Mouse (Mus musculus) neural tube, embryonic 14.5 days (tissue): Measurements from ENCODE around the gene Pkig. TPM values are rescaled to one million over a fixed set of nuclear protein-coding genes. Genes with fewer than 3 reads are reported as not detected.

Experiments used
- ATAC-seq: fragments of 200-750 bp; cut with Nextera tagmentation; 2 replicates; pipeline ENCODE4 v1.8.0; 2017; ENCODE audit warnings: low read depth, mild to moderate bottlenecking, moderate TSS enrichment, moderate library complexity
- H3K27ac ChIP-seq: fragments of 300-500 bp; sonication (generic); 2 replicates; pipeline ENCODE4 v1.5.1; 2014; ENCODE audit warnings: low read depth, mild to moderate bottlenecking, control low read depth, low read length, moderate library complexity, mixed read lengths
- H3K27me3 ChIP-seq: fragments of 300-500 bp; sonication (generic); 2 replicates; pipeline ENCODE4 v1.6.1; 2014; ENCODE audit warnings: low read length; ENCODE audit not compliant: control insufficient read depth, insufficient read depth
- H3K36me3 ChIP-seq: fragments of 300-500 bp; sonication (generic); 2 replicates; pipeline ENCODE4 v1.6.1; 2014; ENCODE audit warnings: low read length, mixed read lengths; ENCODE audit not compliant: control insufficient read depth, insufficient read depth
- H3K4me1 ChIP-seq: fragments of 300-500 bp; sonication (generic); 2 replicates; pipeline ENCODE4 v1.6.1; 2014; ENCODE audit warnings: low read length; ENCODE audit not compliant: control insufficient read depth, insufficient read depth
- H3K4me2 ChIP-seq: fragments of 300-500 bp; sonication (generic); 2 replicates; pipeline ENCODE4 v1.6.1; 2014; ENCODE audit warnings: mild to moderate bottlenecking, low read depth, low read length, control low read depth
- H3K4me3 ChIP-seq: fragments of 300-500 bp; sonication (generic); 2 replicates; pipeline ENCODE4 v1.5.1; 2014; ENCODE audit warnings: low read depth, low read length, control low read depth, mixed read lengths
- H3K9ac ChIP-seq: fragments of 300-500 bp; sonication (generic); replicated peaks from 2 replicates; pipeline ENCODE4 v1.6.1; 2014; ENCODE audit warnings: low read depth, mild to moderate bottlenecking, control low read depth, low read length, mixed read lengths
- H3K9me3 ChIP-seq: fragments of 300-500 bp; sonication (generic); 2 replicates; pipeline ENCODE4 v1.6.1; 2016; ENCODE audit warnings: low read length; ENCODE audit not compliant: control insufficient read depth
- WGBS: fragments of 180-500 bp; shearing (Covaris S2); extraction: QIAGEN DNeasy Blood & Tissue Kit; methylation state at CpG from one replicate; pipeline ENCODE4 v1.1.7; 2014; 5-methylcytosine and 5-hydroxymethylcytosine counted together
- polyA plus RNA-seq: library from polyadenylated mRNA; unstranded; fragments of >200 nt; fragmentation: Nextera tagmentation; extraction: Ambion mirVana; gene quantifications from 2 replicates; pipeline ENCODE4 v1.2.1, GENCODE M21; 2014

The Pkig gene
- polyA plus RNA-seq, 1 experiment from 2014 or later, result 102 TPM

DNA sequence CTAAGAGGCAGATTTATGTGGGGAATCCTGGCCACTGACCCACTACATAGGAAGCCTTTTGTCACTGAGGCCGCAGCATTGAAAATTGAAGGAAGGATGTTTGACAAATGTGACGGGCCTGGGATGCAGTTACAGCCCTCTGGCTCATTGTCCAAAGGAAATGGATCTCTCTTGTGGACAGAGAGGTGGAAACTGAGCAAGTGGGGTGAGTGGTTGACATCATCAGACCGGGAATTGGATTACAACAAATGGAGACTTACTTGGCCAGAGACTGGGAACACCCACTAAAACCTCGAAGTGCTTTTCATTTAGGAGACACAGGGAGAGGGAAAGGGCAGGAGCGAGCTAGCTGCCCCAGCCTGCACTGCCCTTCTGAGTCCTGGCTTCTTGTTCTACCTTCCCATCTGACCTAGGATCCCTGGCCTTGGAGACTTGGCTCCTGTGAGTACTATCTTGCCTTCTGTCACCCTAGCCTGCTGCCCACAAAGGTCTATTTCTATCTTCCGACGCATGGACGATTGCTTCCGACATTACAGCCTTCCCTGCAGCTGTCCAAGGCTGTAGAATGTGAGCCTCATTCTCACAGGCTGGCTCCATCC, 35.6 kb downstream of the Pkig start:
- H3K9ac ChIP-seq, result no peak overlapping the region
- H3K9me3 ChIP-seq, result no peaks in the 10 kb centered on the region
- no peak overlapping the region; the same call in 1 of the 2 replicates for H3K4me2 ChIP-seq
- ATAC-seq, result no peak
- peak overlapping the region; percentile 52; the same call in 1 of the 2 replicates for H3K27ac ChIP-seq
- 20% methylated on average over 9 of the region's 9 CpGs for WGBS
- peaks cover 10% of the 10 kb centered on the region; the same call in 1 of the 2 replicates for H3K4me1 ChIP-seq
- H3K36me3 ChIP-seq, result no peaks in the 10 kb centered on the region
- no peak overlapping the region for H3K4me3 ChIP-seq
- no peaks in the 10 kb centered on the region for H3K27me3 ChIP-seq

DNA sequence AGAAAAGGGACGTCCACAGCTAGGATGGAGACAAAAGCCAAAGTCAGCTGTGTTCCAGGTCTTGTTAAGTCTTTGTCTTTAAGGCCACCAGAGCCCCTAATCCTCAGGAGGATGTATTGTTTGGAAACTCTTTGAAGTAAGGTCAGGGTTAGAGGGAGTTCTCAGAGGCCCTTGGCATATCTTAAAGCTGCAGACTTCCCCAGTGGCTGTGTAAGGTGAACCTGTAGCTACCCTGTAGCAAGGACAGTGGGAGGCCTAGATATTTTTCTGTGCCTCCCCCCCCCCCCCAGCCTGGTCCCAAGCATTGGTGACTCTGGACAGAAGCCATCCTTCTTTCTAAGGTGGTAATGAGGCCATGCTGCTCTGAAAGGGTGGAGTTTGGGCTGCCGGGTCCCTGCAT, 38.6 kb downstream of the Pkig start:
- no peak for ATAC-seq
- Histone ChIP-seq H3K9me3 (no peaks in the 10 kb centered on the region), H3K27me3 (no peaks in the 10 kb centered on the region), H3K9ac (no peak overlapping the region), H3K36me3 (no peaks in the 10 kb centered on the region), H3K4me1 (peaks cover 4% of the 10 kb centered on the region; the same call in 1 of the 2 replicates), H3K4me2 (no peak overlapping the region), H3K27ac (no peak overlapping the region), H3K4me3 (no peak overlapping the region)
- 29% methylated on average over 2 of the region's 2 CpGs for WGBS

GRCm38 (mm10) chr2:163697764-163698480, 39.7 kb downstream of the Pkig start:
- no peak overlapping the region for H3K27ac ChIP-seq
- WGBS, result 60% methylated on average over 14 of the region's 16 CpGs

DNA sequence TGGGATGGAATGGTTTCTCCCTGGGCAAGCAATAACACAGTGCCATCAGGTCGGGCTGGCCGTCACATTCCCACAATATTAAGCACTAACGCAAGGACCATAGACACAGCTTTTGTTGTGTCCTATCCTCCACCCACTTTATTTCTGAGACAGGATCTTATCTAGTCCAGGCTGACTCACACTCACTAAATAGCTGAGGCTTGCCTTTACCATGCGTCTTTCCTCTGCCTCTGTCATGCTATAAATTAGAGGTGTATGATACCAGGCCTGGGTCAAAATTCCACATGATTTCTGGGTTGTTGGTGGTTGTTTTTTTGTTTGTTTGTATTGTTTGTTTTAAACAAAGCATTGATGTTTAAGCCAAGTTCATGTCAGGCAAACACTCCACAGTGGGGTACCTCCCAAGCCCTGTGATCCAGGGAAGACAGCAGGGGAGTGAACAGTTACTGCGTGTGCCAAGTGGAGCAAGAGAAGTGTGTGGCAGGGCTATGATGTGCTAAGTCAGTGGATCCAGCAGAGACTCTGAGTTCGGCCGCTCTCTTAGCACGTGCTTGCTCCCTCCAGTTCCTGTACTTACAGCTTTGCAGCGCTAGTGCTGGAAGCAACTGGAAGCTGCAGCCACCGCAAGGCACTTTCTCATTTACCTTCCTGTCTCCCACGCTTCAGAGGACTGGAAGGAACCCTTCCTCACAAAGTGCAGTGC, 41.0 kb downstream of the Pkig start:
- H3K4me1 ChIP-seq, result 0 out of 2 replicates have a peak, but pooled peaks cover under 1% of the 10 kb centered on the region
- WGBS, result 72% methylated on average over 11 of the region's 11 CpGs
- H3K36me3 ChIP-seq, result no peaks in the 10 kb centered on the region
- no peak overlapping the region for H3K4me3 ChIP-seq
- H3K9me3 ChIP-seq, result no peaks in the 10 kb centered on the region
- no peaks in the 10 kb centered on the region for H3K27me3 ChIP-seq
- H3K27ac ChIP-seq, result no peak overlapping the region
- no peak overlapping the region for H3K9ac ChIP-seq
- ATAC-seq, result no peak
- no peak overlapping the region for H3K4me2 ChIP-seq

More at GRCm38 (mm10) chr2:163697764-163698480, 39.7 kb downstream of the Pkig start:
- Histone ChIP-seq H3K27me3 (no peaks in the 10 kb centered on the region), H3K36me3 (no peaks in the 10 kb centered on the region), H3K9me3 (no peaks in the 10 kb centered on the region), H3K4me3 (no peak overlapping the region), H3K4me2 (no peak overlapping the region), H3K4me1 (peaks cover 4% of the 10 kb centered on the region; the same call in 1 of the 2 replicates), H3K9ac (no peak overlapping the region)
- no peak for ATAC-seq

DNA sequence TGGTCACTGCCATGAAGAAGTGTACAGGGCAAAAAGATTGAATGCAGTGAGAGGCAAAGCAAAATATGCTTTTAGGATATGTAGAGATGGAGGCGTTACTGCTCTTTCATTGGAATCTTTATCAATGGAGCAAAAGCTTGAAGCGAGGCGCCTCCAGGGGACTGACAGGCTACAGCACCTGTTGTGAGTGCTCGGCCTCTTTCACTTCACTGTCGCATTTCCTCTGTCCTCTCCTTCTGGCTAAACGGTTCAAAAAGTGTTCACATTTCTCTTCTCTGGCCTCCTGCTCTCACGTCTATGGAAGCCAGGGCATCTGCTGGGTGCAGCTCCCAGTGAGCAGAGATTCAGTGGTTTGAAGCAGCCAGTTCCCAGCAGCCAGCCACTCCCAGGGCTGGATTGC, 44.2 kb downstream of the Pkig start:
- 78% methylated on average over 7 of the region's 7 CpGs for WGBS
- H3K9ac ChIP-seq, result no peak overlapping the region
- H3K36me3 ChIP-seq, result no peaks in the 10 kb centered on the region
- no peaks in the 10 kb centered on the region for H3K9me3 ChIP-seq
- H3K4me2 ChIP-seq, result no peak overlapping the region
- no peaks in the 10 kb centered on the region for H3K4me1 ChIP-seq
- H3K4me3 ChIP-seq, result no peak overlapping the region
- H3K27ac ChIP-seq, result no peak overlapping the region
- H3K27me3 ChIP-seq, result no peaks in the 10 kb centered on the region
- ATAC-seq, result no peak

GRCm38 (mm10) chr2:163702921-163703320, 44.7 kb downstream of the Pkig start:
- H3K27ac ChIP-seq, result 0 out of 2 replicates have a peak overlapping the region, but pooled peaks have one; percentile 34
- no peaks in the 10 kb centered on the region for H3K27me3 ChIP-seq
- H3K4me2 ChIP-seq, result no peak overlapping the region
- H3K36me3 ChIP-seq, result no peaks in the 10 kb centered on the region
- no peaks in the 10 kb centered on the region for H3K9me3 ChIP-seq
- H3K9ac ChIP-seq, result no peak overlapping the region
- no peak overlapping the region for H3K4me3 ChIP-seq
- no peak for ATAC-seq
- WGBS, result 70% methylated on average over 5 of the region's 5 CpGs
- no peaks in the 10 kb centered on the region for H3K4me1 ChIP-seq

DNA sequence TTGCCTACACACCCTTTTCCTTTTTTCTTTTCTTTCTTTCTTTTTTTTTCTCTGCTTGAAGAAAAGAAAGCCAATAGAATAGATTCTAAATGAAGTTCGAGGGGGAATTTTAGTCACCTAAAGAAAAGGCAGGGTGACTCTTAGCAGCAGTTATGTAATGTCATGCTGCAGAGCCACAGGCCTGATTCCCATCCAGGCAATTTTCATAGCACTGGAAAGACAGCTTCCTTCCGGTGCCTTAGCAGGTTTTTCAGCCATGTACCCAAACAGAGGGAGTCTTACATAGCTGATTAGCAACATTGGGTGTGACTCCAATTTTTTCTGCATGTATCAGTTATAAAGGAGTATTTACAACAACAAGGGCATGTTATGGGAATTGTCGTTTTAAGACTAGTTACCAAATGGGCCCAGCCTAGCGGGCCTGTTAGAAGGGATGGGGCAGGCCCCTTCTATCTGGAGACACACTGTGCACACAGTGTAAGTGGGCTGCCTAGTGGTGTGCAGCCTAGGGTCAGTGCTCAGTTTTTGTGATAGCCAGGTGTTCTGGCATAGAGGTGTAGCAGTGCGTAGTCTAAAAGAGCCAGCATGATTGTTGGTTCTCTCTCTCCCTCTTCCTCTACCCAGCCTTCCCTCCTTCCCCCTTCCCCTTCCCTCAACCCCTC, 45.5 kb downstream of the Pkig start:
- 91% methylated on average over 5 of the region's 5 CpGs for WGBS

GRCm38 (mm10) chr2:163708321-163708720, 50.1 kb downstream of the Pkig start:
- no peaks in the 10 kb centered on the region for H3K4me1 ChIP-seq
- no peaks in the 10 kb centered on the region for H3K27me3 ChIP-seq
- H3K4me2 ChIP-seq, result no peak overlapping the region
- H3K27ac ChIP-seq, result no peak overlapping the region
- no peak for ATAC-seq
- H3K36me3 ChIP-seq, result no peaks in the 10 kb centered on the region
- no peaks in the 10 kb centered on the region for H3K9me3 ChIP-seq
- no peak overlapping the region for H3K9ac ChIP-seq
- WGBS, result 88% methylated on average over 5 of the region's 5 CpGs
- H3K4me3 ChIP-seq, result no peak overlapping the region

More for the DNA sequence above, 45.5 kb downstream of the Pkig start:
- no peak overlapping the region for H3K9ac ChIP-seq
- no peaks in the 10 kb centered on the region for H3K36me3 ChIP-seq
- no peak overlapping the region for H3K4me3 ChIP-seq
- no peak overlapping the region for H3K4me2 ChIP-seq
- ATAC-seq, result no peak
- H3K27me3 ChIP-seq, result no peaks in the 10 kb centered on the region
- H3K9me3 ChIP-seq, result no peaks in the 10 kb centered on the region
- H3K4me1 ChIP-seq, result no peaks in the 10 kb centered on the region
- H3K27ac ChIP-seq, result no peak overlapping the region
